Mouse (Mus musculus) myocyte (in vitro differentiated cells): ENCODE results near the gene Lrrc8c.

Experiments used
- POLR2A ChIP-seq: IDR thresholded peaks from one replicate; pipeline ENCODE4 v1.6.1; 2011; ENCODE audit warnings: low read depth, mild to moderate bottlenecking, control low read depth, moderate library complexity; ENCODE audit not compliant: insufficient read length
- POLR2AphosphoS2 ChIP-seq: IDR thresholded peaks from one replicate; pipeline ENCODE4 v1.6.1; 2011; ENCODE audit warnings: low read depth, control low read depth; ENCODE audit not compliant: insufficient read length

DNA sequence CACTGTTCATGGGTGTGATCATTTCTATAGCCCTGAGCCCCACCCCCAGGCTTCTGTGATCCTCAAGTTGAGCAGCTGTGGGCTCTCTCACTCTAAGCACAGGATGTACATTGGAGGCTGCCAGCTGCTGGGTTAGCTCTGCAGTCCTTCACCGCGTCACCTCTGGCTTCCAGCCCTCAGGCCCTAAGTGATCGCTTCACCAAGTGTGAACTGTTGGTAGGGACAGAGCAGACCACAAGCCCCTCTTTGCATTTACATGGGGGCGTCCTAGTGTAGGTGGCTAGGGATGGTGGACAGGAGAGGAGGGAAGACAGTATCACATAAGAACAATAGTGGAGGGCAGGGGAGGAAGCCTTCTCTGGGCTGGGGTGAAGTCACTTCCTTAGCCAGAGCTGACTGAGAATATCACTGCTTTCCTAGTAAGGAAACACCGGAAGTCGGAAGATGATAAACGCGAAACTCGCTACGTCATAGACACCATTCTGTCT lies 130.4 kb downstream of the Lrrc8c start:
- TF ChIP-seq POLR2AphosphoS2 (no peak), POLR2A (no peak)
